Mouse (Mus musculus) liver, embryonic 15.5 days (tissue): ENCODE results near the gene Olfr358. TPM values are rescaled to one million over a fixed set of nuclear protein-coding genes. Genes with fewer than 3 reads are reported as not detected.

ENCODE experiments used
- ATAC-seq: fragments of 200-750 bp; cut with Nextera tagmentation; 2 replicates; pipeline ENCODE4 v1.8.0; 2017; ENCODE audit warnings: moderate number of reproducible peaks, mild to moderate bottlenecking, moderate library complexity; ENCODE audit not compliant: insufficient read depth
- H3K27ac ChIP-seq: fragments of 300-500 bp; sonication (generic); replicated peaks from 2 replicates; pipeline ENCODE4 v1.5.1; 2015; ENCODE audit warnings: mild to moderate bottlenecking, inconsistent platforms
- H3K27me3 ChIP-seq: fragments of 300-500 bp; sonication (generic); 2 replicates; pipeline ENCODE4 v1.6.1; 2015; ENCODE audit warnings: mild to moderate bottlenecking, inconsistent platforms
- H3K36me3 ChIP-seq: fragments of 300-500 bp; sonication (generic); replicated peaks from 2 replicates; pipeline ENCODE4 v1.6.1; 2015; ENCODE audit warnings: moderate library complexity, mild to moderate bottlenecking, inconsistent platforms
- H3K4me1 ChIP-seq: fragments of 300-500 bp; sonication (generic); replicated peaks from 2 replicates; pipeline ENCODE4 v1.6.1; 2015; ENCODE audit warnings: inconsistent platforms
- H3K4me2 ChIP-seq: fragments of 300-500 bp; sonication (generic); 2 replicates; pipeline ENCODE4 v1.6.1; 2015; ENCODE audit warnings: moderate library complexity, mild to moderate bottlenecking, inconsistent platforms
- H3K4me3 ChIP-seq: fragments of 300-500 bp; sonication (generic); replicated peaks from 2 replicates; pipeline ENCODE4 v1.5.1; 2015; ENCODE audit warnings: mild to moderate bottlenecking, inconsistent platforms
- H3K9ac ChIP-seq: fragments of 300-500 bp; sonication (generic); 2 replicates; pipeline ENCODE4 v1.6.1; 2015; ENCODE audit warnings: moderate library complexity, mild to moderate bottlenecking, inconsistent platforms
- H3K9me3 ChIP-seq: fragments of 300-500 bp; sonication (generic); replicated peaks from 2 replicates; pipeline ENCODE4 v1.6.1; 2016; ENCODE audit warnings: inconsistent platforms
- WGBS: fragments of 180-500 bp; shearing (Covaris S2); methylation state at CpG from one replicate; pipeline ENCODE4 v1.1.7; 2015; ENCODE audit warnings: mixed read lengths; ENCODE audit not compliant: insufficient replicate concordance; 5-methylcytosine and 5-hydroxymethylcytosine counted together
- polyA plus RNA-seq: library from polyadenylated mRNA; unstranded; fragments of >200 nt; fragmentation: Nextera tagmentation; extraction: Ambion mirVana; gene quantifications from 2 replicates; pipeline ENCODE4 v1.2.1, GENCODE M21; 2015

The Olfr358 gene
- polyA plus RNA-seq, result not detected in 2 replicates

DNA sequence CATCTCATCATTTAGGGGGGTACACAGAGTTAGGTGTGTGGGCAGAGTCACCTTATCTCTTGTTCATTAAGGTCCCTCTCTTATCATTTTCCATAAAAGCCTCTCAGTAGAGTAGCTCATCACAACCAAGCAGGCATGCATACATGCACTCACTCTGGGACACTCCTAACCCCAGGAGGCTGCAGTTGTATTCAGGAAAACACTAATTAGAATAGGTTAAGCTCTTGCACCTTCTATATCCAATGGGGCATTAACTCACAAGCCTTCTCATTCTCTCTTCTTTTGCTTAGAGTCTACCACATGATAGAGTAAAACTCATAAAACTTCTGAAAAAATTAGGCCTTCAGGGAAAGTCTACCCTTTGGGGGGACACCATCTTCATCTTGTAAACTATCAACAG lies at the start of gene Olfr358:
Gene Olfr358, minus strand, starts transcription at position 101 of the 400 bp plus-strand sequence.
- no peaks in the 10 kb centered on the region for H3K27me3 ChIP-seq
- no peak within 1 kb of the TSS for H3K27ac ChIP-seq
- H3K4me3 ChIP-seq, result no peak within 1 kb of the TSS
- no peak within 1 kb of the TSS for H3K9ac ChIP-seq
- no peaks in the 10 kb centered on the region for H3K36me3 ChIP-seq
- ATAC-seq, result no peak
- no peak within 1 kb of the TSS for H3K4me2 ChIP-seq
- H3K4me1 ChIP-seq, result no peaks in the 10 kb centered on the region
- no peaks in the 10 kb centered on the region for H3K9me3 ChIP-seq

- no peak overlapping the region for H3K27ac ChIP-seq
- no peak for ATAC-seq
- 64% methylated on average over 1 of the region's 1 CpGs for WGBS
- H3K4me3 ChIP-seq, result no peak overlapping the region
- H3K36me3 ChIP-seq, result no peaks in the 10 kb centered on the region
- no peak overlapping the region for H3K9ac ChIP-seq
- no peak overlapping the region for H3K4me2 ChIP-seq
- H3K9me3 ChIP-seq, result no peaks in the 10 kb centered on the region
- no peaks in the 10 kb centered on the region for H3K4me1 ChIP-seq
- H3K27me3 ChIP-seq, result no peaks in the 10 kb centered on the region
These were observed 12.1 kb downstream of the Olfr358 start for GRCm38 (mm10) chr2:36997030-36997429.

DNA sequence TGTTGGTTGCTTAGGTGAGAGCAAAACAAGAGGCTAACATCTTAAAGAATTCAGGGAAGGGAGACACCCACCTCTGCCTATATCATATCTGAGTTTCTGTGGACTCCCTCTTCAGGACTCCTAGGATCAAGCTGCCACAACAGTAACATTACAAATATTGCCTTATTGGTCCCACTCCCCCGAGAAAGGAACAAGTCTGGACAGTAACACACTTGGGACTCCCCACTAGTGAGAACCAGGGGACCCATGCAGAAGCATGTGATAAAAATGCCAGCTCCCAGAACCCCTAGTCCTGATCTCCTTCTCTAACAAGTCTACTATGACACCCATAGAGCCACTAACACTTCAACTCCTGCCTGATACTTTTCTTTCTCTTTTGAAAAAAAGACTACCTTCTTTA lies 15.6 kb downstream of the Olfr358 start, which contains the start of gene Olfr357:
Gene Olfr357, plus strand, starts transcription at position 301 of the 400 bp plus-strand sequence.
- no peak within 1 kb of the TSS for H3K9ac ChIP-seq
- no peaks in the 10 kb centered on the region for H3K36me3 ChIP-seq
- H3K4me3 ChIP-seq, result no peak within 1 kb of the TSS
- no peaks in the 10 kb centered on the region for H3K4me1 ChIP-seq
- H3K27ac ChIP-seq, result no peak within 1 kb of the TSS
- H3K9me3 ChIP-seq, result no peaks in the 10 kb centered on the region
- no peak within 1 kb of the TSS for H3K4me2 ChIP-seq
- no peak for ATAC-seq
- 18% methylated on average over 1 of the region's 1 CpGs for WGBS
- H3K27me3 ChIP-seq, result no peaks in the 10 kb centered on the region

Other genes starting within 250 kb of the Olfr358 start
- not detected in 2 replicates for gene Olfr348, start 225.1 kb downstream of the Olfr358 start, polyA plus RNA-seq
- not detected in 2 replicates for gene Olfr50, start 218.8 kb downstream of the Olfr358 start, polyA plus RNA-seq
- gene Olfr3, start 192.3 kb downstream of the Olfr358 start, polyA plus RNA-seq, result not detected in 2 replicates
- not detected in 2 replicates for gene Olfr350, start 163.0 kb downstream of the Olfr358 start, polyA plus RNA-seq
- gene Olfr351, start 146.7 kb downstream of the Olfr358 start, polyA plus RNA-seq, result not detected in 2 replicates
- gene Olfr352, start 140.9 kb downstream of the Olfr358 start, polyA plus RNA-seq, result not detected in 2 replicates
- gene Olfr353, start 116.4 kb downstream of the Olfr358 start, polyA plus RNA-seq, result not detected in 2 replicates
- not detected in 2 replicates for gene Olfr354, start 103.7 kb downstream of the Olfr358 start, polyA plus RNA-seq
- gene Olfr355, start 80.4 kb downstream of the Olfr358 start, polyA plus RNA-seq, result not detected in 2 replicates
- not detected in 2 replicates for gene Olfr356, start 72.2 kb downstream of the Olfr358 start, polyA plus RNA-seq
- not detected in 2 replicates for gene Olfr357, start 15.5 kb downstream of the Olfr358 start, polyA plus RNA-seq
- gene Olfr360, start 56.4 kb upstream of the Olfr358 start, polyA plus RNA-seq, result not detected in 2 replicates
- gene Olfr361, start 80.0 kb upstream of the Olfr358 start, polyA plus RNA-seq, result not detected in 2 replicates
- not detected in 2 replicates for gene Olfr362, start 108.6 kb upstream of the Olfr358 start, polyA plus RNA-seq
- not detected in 2 replicates for gene Olfr364-ps1, start 130.0 kb upstream of the Olfr358 start, polyA plus RNA-seq
- not detected in 2 replicates for gene Olfr365, start 178.9 kb upstream of the Olfr358 start, polyA plus RNA-seq
- gene Olfr366, start 202.2 kb upstream of the Olfr358 start, polyA plus RNA-seq, result not detected in 2 replicates